Mouse (Mus musculus) frontal cortex, postnatal 10 days (tissue): ENCODE measurements around the gene Stim2.

ENCODE experiments used
- DNase-seq, 2 experiments: peaks; one replicate each; pipeline ENCODE4 v3.0.0; 2022; ENCODE audit warnings: low spot score in 2 of 2, mixed read lengths in 1 of 2

The Stim2 gene

DNA sequence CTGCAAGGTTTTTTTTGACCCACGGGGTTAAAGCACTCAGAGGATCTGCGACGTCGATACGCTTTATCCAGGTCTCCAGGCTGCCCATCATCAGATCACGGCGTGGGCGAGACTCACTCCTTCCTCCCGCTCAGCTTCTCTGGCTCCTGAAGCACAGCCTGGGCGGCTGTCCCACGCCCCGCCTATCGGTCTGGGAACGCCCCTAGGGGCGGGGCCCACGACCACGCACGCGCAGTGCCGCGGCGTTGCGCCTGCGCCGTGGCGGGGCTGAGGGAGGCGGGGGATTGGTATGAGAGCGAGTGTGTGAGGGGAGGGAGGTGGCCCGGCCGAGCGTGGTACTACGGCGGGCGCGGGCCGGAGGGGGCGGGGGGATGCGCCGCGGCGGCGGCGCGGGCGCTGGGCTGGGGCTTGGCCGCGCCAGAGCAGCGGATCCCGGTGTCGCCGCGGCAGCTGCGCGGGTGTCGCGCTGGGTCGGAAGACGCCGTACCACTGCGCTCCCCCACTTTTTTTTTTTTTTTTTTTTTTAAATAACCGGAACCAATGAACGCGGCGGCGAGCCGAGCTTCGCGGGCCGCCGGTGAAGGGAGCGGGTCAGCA is at the start of gene Stim2:
Gene Stim2 (plus strand): TSS at position 354 of the 597 bp plus-strand sequence.
- DNase-seq, result peak; percentile 94

DNA sequence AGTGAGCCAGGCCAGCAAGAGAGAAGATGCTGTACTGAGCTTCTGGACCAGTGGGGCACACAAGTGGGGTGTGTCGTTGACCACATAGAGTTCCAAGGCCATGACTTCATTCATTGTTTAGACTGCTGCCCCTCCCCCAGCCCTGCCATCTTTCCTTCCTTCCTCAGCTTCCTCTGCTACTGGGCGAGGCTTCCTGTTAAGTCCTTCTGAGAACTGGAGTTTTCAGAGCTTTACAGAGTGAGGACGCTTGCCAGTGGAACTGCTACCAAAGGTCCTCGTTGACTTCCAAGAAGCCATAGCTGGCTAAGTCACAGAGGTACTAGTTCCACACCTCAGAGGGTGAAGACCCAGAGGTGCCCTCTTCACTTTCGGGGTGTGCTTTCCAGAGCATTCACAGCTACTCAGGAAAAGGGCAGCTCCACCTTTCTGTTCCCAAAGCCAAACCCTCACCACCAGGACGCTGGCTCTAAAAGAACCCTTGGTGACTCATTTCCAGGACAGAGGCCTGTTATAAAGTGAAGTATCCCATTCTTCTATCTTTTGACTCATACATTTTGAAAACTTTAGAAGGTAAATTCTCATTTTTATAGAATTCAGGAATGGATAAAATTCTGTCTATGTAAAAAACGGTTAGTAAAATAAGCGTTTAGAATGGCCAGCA is 49.6 kb upstream of the Stim2 start:
- no peak for DNase-seq

DNA sequence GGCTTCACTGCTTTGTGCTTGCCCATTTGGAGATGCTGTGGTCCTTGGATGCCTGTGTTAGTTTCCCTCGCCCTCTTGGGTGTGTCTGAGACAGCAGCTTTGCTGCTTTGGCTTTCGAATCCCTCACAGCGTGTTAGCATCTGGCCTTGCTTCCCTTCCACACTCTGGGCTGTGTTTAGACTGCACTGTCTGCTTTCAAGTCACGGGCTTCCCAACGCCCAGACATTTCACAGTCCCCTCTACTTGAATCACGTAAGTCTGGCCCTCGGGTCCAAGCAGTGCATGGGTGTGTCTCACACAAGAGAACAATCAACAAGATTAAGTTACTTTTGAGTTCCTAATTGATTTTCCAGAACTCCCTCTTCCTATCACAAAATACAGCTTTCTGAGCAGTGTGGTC is 48.1 kb upstream of the Stim2 start:
- no peak for DNase-seq

DNA sequence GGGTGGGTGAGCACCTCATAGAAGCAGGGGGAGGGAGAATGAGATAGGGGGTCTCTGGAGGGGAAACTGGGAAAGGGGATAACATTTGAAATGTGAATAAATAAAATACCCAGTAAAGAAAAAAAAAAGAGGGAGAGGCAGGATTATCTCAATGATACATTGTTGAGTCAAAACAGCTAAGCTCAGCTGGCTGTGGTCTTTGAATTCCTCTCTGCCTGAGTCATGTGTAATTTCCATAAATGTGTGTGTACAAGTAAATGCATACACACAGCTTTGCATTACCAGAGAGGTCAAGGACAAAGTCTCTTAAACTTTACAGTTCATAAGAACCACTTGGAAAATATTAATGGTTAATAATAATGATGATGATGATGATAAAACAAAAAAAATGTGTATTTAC is 45.1 kb upstream of the Stim2 start:
- DNase-seq, result no peak

DNA sequence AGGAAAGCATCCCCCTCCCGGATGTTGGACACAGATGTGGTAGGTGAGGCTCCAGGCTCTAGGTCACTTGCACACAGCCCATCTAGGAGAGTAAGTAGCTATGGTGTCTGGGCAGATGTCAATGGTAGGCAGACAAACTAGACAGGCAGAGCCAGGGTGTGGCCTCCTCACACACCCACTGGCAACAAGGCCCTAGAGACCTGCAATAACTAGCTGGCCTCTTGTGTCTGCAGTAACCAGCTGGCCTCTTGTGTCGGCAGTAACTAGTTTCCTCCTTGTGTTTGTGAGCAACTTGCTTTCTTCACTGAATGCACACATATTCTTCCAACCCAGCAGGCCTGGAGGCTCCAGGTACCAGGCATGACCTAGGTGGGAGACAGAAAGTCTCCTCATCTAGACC is 44.5 kb upstream of the Stim2 start:
- DNase-seq, result no peak

DNA sequence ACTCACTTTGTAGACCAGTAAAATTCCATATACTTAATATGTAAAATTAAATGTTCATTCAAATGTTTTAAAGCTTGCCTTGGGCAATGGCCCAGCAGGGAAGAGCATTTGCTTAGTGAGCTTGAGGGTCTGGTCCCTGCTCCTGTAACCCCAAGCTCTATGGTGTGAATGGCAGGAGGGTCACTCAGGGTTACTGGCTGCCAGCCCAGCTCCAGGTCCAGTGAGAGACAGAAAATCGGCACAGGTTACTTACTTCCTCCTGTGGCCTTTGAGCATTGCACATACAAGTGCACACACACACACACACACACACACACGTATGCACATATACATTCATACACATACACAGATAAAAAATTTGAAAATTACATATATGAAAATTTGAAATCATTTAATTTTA is 42.3 kb upstream of the Stim2 start:
- no peak for DNase-seq

DNA sequence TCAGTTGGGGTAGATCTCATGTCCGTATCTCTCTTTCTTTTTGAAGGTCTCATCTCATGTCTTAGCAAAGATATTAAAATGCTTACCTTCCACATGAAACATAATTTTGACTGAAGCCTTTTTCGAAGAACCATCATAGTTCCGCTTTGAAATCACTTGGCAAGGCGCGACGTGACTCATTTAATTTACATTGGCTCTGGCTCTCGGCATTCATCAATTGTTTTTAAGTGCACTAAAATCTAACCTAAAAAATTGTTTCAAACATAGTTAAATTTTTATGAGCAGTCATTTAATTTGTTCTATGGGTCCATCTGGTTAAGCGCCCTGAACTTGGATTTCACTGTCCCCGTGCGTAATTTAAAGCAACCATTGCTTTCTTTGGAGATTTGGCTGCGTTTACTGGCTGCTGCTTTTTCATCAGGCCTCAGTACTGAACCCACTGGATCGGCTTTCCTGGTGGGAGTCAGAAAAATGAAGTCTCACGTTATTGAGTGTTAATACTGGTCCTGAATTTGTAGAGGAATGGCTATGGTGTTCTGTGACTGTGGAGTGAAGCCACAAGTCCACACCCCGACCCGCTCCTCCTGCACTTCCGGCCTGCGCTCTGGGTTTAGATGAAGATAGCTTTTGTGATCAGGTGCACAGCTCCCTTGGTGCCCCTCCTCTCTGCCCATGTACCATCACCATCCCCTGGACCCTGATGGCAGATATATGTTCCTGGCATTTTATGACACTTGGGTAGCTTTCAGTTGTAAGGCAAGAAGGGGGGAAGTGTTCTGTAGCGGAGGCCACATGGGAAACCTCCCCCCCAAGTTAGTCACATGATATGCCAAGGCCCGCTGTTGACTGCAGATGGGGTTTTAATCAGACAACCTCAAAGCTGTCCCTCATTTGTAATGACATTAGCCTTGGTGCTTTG is 41.6 kb upstream of the Stim2 start:
- no peak for DNase-seq

DNA sequence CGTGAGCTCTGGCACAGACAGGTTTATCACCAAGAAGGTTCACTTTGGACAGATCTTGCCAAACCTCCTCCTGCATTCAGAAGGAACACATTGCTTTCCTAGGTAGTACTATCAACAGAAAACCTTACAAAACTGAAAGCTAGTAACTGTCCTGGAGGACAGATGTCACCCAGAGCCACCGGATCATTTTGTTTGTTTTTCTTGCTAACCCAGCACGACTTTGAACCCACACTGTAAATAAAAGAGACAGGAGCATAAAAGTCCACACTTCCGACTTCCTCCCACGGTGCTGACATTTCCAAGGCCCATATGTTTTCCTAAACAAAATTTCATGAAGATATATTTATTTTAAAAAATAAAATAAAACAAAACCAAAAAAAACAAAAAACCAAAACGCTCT is 41.0 kb upstream of the Stim2 start:
- no peak for DNase-seq

DNA sequence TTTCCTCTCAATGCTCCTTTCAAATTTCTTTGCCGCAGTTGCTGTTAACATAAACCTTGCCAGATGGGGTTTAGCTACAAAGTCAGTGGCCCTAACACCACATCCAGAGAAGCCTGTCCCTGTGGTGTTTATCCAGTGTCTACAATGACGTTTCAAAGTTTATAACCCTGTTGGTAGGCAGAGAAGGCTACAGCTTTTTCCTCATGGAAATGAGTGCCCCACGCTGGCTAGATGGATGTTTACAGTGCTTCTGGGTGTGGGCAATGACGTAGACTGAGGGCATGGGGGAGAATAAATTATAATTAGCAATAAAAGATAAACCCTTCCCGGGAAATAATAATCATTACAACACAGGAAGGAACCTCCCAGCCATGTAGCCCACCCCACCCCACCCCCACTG is 37.1 kb upstream of the Stim2 start:
- no peak for DNase-seq

DNA sequence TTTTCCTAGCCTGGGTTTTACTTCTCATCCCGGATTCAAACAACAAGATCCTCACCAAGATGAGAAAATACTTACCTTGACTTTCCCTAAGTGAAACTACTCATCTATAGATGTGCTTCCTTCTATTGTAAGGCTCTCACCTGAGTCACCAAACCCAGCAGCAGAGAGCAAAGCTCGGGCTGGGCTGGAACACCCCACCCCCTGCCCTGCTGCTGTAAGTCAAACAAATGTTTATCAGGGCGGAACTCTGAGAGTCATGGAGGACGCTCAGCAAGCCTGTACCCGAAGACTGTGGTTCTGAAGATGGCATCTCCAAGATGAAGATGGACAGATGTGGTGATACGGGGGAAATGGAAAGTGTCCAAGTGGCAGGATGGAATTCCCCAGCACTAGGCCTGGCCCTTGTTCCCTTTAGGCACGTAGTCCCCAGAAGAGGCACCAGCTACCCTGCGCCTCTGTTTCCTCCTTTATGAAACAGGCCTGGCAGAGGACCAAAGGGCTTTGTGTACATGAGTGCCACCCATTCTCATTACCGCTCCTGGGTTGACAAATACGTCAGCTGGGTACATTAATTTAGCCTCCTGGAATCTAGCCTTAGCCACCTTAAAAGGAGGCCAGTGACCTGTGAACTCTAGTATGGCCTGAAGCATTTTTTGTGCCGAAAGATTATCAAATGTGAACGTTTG is 36.3 kb upstream of the Stim2 start:
- no peak for DNase-seq

DNA sequence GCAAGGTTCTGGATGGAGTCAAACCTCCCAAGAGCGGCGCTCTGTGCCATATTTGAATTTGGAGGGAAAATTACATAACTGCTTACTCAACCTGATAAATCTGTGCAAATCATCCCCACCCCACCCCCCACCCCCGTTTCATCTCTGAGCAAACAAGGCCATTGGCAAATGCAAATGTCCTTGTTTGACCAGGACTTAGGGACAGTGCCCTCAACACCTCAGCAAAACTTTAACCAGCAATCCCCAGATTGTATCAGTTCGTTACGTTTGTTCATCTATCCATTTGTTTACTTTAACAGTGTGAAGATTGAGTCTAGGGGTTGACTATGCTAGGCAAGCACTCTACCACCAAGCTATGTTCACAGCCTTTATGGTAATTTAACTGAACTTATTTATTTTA is 32.6 kb upstream of the Stim2 start:
- no peak for DNase-seq

DNA sequence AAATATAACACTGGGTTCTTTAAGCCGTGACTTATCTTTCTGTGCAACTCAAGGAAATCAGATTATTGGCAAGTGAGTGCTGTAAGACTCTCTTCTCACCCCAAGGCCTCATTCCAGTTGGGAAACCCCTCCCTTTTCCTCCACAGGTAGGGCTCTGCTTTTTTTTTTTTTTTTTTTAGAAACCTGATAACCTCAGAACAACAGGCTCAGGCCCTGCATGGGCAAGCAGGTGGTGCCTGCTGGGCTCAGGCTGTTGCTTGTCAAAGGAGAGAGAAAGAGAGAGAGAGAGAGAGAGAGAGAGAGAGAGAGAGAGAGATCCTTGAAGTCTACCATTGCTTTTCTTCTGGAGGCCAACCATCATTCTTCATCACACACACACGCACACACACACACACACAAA is 30.7 kb upstream of the Stim2 start:
- DNase-seq, result no peak

DNA sequence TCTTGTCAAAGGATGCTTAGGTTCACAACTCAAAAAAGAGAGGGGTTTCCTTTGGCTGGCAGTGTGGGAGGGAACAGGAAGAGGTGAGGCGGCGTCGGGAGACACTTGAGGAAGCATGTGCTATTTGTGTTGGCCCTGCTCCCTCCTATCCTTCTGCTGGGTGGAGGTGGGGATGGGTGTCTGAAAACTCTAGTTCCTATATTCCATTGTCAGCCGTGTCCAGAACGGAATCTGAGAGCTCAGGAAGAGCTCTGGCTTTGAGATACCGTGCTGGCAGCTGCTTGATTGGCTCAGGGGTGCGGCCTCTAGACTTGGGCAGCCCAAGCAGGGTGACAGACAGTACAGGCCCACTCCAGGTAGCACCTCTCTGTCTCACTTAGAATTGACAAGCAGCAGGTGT is 28.1 kb upstream of the Stim2 start:
- DNase-seq, result no peak

DNA sequence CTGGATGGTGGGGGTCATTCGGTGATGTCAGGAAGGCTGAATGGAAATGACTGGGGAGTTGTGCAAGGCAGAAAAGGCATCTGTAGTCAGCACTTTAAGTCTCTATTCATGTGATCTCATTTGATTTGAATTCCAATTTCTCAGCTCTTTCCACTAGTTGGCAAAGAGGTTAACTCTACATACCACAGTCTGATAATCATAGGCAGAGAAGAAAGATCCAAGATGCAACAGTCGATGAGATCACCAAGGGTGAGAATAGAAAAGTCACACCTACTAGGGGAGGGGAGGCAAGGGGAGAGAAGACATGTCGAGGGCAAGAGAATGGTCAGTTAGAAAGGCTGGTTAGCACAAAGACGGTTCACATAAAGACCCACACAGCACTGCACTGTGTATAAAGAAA is 27.1 kb upstream of the Stim2 start:
- no peak for DNase-seq

DNA sequence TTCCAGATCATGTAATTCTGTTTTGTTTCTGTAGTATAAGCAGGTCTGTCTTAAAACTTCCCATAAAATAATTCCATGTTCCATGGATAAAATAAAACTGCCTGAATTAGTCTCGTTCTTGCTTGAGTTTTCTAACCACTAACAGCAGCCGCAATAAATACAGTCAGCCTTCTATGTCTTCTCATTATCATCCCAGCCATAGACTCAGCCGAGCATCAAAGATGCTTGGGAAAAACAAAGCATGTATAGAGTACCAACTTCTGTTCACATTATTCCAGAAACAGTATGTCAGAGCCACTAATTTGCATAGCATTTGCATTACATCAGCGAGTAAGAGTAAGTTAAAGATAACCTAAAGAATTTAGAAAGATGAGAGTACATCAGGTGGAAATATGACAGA is 25.4 kb upstream of the Stim2 start:
- no peak for DNase-seq

DNA sequence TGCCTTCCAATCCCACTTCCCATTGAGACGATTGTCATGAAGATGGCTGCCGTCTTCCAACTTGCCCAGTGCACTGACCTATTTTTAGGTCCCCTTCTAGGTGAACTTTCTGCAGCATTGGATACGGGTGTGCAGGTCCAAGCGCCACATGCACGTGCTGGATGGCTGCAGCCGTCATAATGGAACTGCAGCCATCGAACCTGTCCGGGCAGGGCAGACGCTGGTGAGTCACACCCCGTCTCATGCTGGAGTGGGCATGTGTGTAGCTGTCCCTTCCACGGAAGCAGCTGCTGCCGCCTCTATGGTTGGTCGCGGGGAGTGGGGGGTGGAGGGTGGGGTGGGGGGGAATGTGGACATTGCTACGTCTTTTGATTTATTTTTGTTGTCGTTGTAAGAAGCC is 21.8 kb upstream of the Stim2 start:
- DNase-seq, result no peak

DNA sequence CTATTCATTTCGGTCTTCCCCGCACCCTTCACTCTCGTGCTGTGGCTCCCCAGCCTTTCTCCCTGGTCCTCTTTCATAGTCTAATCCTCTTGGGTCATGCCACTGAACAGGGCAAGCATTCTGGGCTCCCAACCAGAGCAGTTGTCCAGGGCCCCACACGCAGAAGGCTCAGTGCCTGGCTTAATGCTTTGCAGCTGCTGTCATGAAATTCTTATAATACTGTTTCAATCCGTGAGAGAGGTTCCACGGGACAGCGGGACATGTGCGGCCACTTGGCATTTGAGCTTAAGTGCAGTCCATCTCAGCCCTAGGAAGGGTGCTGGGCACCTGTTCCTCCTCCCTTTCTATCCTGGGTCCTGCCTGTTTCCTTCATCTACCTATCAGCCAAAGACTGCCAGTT is 21.2 kb upstream of the Stim2 start:
- no peak for DNase-seq

DNA sequence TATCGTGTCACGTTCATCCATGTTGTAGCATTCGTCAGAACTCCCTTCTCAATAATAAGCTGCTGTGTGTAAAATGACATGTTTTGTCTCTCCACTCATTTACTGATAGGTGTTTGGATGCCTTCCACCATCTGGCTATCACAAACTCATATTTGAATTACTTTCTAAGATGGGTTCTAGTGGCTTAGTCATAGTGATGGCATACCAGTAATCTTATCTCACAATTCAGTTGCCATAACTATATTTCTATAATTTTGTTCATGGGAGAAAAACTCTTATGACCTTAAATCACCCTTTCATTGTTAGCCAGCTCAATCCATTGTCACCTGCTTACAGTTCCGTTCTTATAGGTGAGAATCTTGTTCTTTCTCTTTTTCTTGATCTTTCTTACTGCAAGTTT is 14.9 kb upstream of the Stim2 start:
- DNase-seq, result no peak

DNA sequence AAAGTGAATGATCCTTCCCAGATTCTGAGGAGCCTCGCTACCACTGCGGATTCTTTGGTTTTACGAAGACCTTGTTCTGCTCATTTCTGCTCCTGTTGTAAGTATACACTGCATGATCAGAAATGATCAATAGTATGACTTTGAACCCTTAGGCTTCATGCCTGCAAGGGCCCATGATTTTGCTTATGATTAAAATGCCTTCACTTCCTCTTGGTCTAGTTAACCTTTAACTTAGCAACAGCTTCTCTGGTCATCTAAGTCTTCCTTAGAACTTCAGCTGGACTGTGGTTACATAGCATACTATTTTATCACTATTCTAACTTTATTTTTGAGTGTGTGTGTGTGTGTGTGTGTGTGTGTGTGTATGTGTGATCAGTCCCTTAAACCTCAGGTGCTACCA is 12.7 kb upstream of the Stim2 start:
- no peak for DNase-seq

DNA sequence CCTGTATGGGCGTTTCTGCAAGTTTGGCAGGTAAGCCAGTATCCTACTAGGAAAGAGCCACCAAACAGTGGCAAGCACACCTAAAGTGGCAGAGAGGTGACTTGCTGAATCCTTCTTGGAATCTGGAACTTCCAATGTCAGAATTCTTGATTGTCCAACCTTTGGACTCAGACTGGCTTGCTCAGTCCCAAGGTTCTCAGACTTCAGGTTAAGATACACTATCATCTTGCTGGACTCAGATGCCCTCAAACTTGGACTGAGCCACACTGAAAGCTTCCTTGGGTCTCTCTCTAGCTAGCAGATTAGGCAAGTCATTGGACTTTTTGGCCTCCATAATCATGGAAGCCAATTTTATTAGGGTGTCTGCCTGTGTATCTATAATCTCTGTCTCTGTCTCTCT is 10.8 kb upstream of the Stim2 start:
- DNase-seq, result no peak

DNA sequence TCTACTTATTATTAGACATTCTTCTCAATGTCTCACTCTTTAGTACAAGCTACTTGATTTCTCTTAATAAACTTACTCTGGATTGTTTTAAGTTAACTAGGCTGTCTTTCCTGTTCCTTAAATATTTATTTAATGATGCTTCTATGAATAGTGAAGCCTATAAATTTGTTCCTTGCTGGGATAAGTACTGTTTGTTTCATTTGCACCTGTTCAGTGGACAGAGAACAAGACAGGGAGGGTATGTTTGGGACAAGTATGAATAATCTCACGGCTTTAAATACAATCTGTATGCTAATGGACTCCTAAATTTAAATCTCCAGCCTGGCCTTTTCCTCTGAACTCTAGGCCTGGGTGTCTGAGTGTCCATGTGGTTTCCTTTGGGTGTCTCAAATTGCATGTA is 10.2 kb upstream of the Stim2 start:
- DNase-seq, result no peak

DNA sequence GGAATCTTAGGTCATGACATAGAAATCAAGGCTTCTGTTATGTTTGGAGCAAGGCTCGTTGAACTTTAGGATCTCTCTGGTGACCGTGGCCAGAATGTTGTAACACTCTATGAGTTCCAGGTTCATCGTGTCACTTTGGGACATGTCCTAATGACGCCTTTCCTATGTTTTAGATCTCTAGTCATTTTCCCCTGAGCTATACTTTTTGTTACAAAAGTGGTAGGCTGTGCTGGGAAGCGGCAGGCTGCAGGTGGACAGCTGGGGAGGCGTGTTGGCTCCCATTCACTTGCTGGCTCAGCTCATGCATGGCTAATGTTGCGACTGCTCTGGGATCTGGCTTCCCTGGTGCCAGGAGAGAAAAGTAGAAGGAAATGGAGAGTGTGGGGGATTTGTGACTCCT is 5.7 kb upstream of the Stim2 start:
- DNase-seq, result peak; percentile 35 to 48
